Mouse (Mus musculus) thymus, postnatal 0 days (tissue): ENCODE data around the gene Treml4. TPM values are rescaled to one million over a fixed set of nuclear protein-coding genes. Genes with fewer than 3 reads are reported as not detected.

Source experiments
- polyA plus RNA-seq: library from polyadenylated mRNA; unstranded; fragments of >200 nt; fragmentation: Nextera tagmentation; extraction: Ambion mirVana; gene quantifications from 2 replicates; pipeline ENCODE4 v1.2.1, GENCODE M21; 2015

Gene Treml4
- polyA plus RNA-seq, 1 experiment from 2014 or later = 0.82 TPM

Other genes with a start within 250 kb of the Treml4 start
- gene 1700122O11Rik, start 226.0 kb upstream of the Treml4 start, polyA plus RNA-seq = not detected in 2 replicates
- not detected in 2 replicates for gene 1700067P10Rik, start 175.0 kb upstream of the Treml4 start, polyA plus RNA-seq
- not detected in 2 replicates for gene 9830107B12Rik, start 118.0 kb upstream of the Treml4 start, polyA plus RNA-seq
- gene A530064D06Rik, start 97.0 kb upstream of the Treml4 start, polyA plus RNA-seq = 0.13 and 0.42 TPM in 2 replicates
- 0.05 TPM in 2 replicates for gene Trem1, start 31.5 kb upstream of the Treml4 start, polyA plus RNA-seq
- 0.14 and 0.30 TPM in 2 replicates for gene Trem3, start 16.5 kb upstream of the Treml4 start, polyA plus RNA-seq
- gene Treml2, start 35.2 kb downstream of the Treml4 start, polyA plus RNA-seq = 8.9 and 11.9 TPM in 2 replicates
- gene B430306N03Rik, start 51.8 kb downstream of the Treml4 start, polyA plus RNA-seq = 0.53 and 0.64 TPM in 2 replicates
- 2.1 and 3.8 TPM in 2 replicates for gene Trem2, start 82.1 kb downstream of the Treml4 start, polyA plus RNA-seq
- 0.10 TPM in 2 replicates for gene Treml1, start 95.6 kb downstream of the Treml4 start, polyA plus RNA-seq
- gene Nfya, start 145.6 kb downstream of the Treml4 start, polyA plus RNA-seq = 13.3 and 15.2 TPM in 2 replicates
- gene Oard1, start 145.7 kb downstream of the Treml4 start, polyA plus RNA-seq = 71.0 and 73.3 TPM in 2 replicates
- gene Apobec2, start 168.6 kb downstream of the Treml4 start, polyA plus RNA-seq = 0.86 and 1.6 TPM in 2 replicates
- gene Tspo2, start 187.2 kb downstream of the Treml4 start, polyA plus RNA-seq = 0.17 TPM in 1 of 2 replicates, not detected in the other
- 17.2 and 21.6 TPM in 2 replicates for gene Unc5cl, start 190.6 kb downstream of the Treml4 start, polyA plus RNA-seq